Mouse (Mus musculus) midbrain, embryonic 15.5 days (tissue): ENCODE data around the gene Rnf141. TPM values are rescaled to one million over a fixed set of nuclear protein-coding genes. Genes with fewer than 3 reads are reported as not detected.

ENCODE experiments used
- ATAC-seq: fragments of 200-750 bp; cut with Nextera tagmentation; replicated peaks from 2 replicates; pipeline ENCODE4 v1.8.0; 2017; ENCODE audit warnings: moderate TSS enrichment
- H3K27ac ChIP-seq: fragments of 300-500 bp; sonication (generic); 2 replicates; pipeline ENCODE4 v1.5.1; 2015; ENCODE audit warnings: mild to moderate bottlenecking, inconsistent platforms
- H3K27me3 ChIP-seq: fragments of 300-500 bp; sonication (generic); replicated peaks from 2 replicates; pipeline ENCODE4 v1.6.1; 2015; ENCODE audit warnings: inconsistent platforms
- H3K36me3 ChIP-seq: fragments of 300-500 bp; sonication (generic); replicated peaks from 2 replicates; pipeline ENCODE4 v1.6.1; 2015; ENCODE audit warnings: inconsistent platforms
- H3K4me1 ChIP-seq: fragments of 300-500 bp; sonication (generic); 2 replicates; pipeline ENCODE4 v1.6.1; 2015; ENCODE audit warnings: inconsistent platforms
- H3K4me2 ChIP-seq: fragments of 300-500 bp; sonication (generic); 2 replicates; pipeline ENCODE4 v1.6.1; 2015; ENCODE audit warnings: inconsistent platforms, mild to moderate bottlenecking, moderate library complexity
- H3K4me3 ChIP-seq: fragments of 300-500 bp; sonication (generic); 2 replicates; pipeline ENCODE4 v1.5.1; 2015; ENCODE audit warnings: mild to moderate bottlenecking, inconsistent platforms
- H3K9ac ChIP-seq: fragments of 300-500 bp; sonication (generic); 2 replicates; pipeline ENCODE4 v1.6.1; 2015; ENCODE audit warnings: mild to moderate bottlenecking, inconsistent platforms
- H3K9me3 ChIP-seq: fragments of 300-500 bp; sonication (generic); 2 replicates; pipeline ENCODE4 v1.6.1; 2016; ENCODE audit warnings: inconsistent platforms
- WGBS: fragments of 180-500 bp; shearing (Covaris S2); methylation state at CpG from one replicate; pipeline ENCODE4 v1.1.7; 2015; ENCODE audit warnings: mixed read lengths; 5-methylcytosine and 5-hydroxymethylcytosine counted together
- polyA plus RNA-seq: library from polyadenylated mRNA; unstranded; fragments of >200 nt; fragmentation: Nextera tagmentation; extraction: Ambion mirVana; gene quantifications from 2 replicates; pipeline ENCODE4 v1.2.1, GENCODE M21; 2015

The Rnf141 gene
- polyA plus RNA-seq, 1 experiment from 2014 or later, result 30.7 TPM

- 69% methylated on average over 3 of the region's 3 CpGs for WGBS
- Histone ChIP-seq H3K4me1 (no peaks in the 10 kb centered on the region), H3K36me3 (no peaks in the 10 kb centered on the region), H3K4me2 (no peak overlapping the region), H3K27me3 (no peaks in the 10 kb centered on the region), H3K4me3 (no peak overlapping the region), H3K9me3 (no peaks in the 10 kb centered on the region), H3K27ac (no peak overlapping the region), H3K9ac (no peak overlapping the region)
- ATAC-seq, result no peak
These were observed 35.3 kb downstream of the Rnf141 start for GRCm38 (mm10) chr7:110808962-110809361.

- Histone ChIP-seq H3K4me3 (no peak overlapping the region), H3K4me1 (no peaks in the 10 kb centered on the region), H3K36me3 (no peaks in the 10 kb centered on the region), H3K9ac (no peak overlapping the region), H3K4me2 (no peak overlapping the region), H3K9me3 (no peaks in the 10 kb centered on the region), H3K27me3 (no peaks in the 10 kb centered on the region), H3K27ac (no peak overlapping the region)
- WGBS, result 88% methylated on average over 13 of the region's 13 CpGs
- no peak for ATAC-seq
These were observed 36.7 kb downstream of the Rnf141 start for GRCm38 (mm10) chr7:110807460-110808030.

GRCm38 (mm10) chr7:110804266-110804665 is 40.0 kb downstream of the Rnf141 start:
- ATAC-seq, result no peak
- H3K27me3 ChIP-seq, result no peaks in the 10 kb centered on the region
- H3K27ac ChIP-seq, result no peak overlapping the region
- H3K9me3 ChIP-seq, result no peaks in the 10 kb centered on the region
- H3K4me1 ChIP-seq, result no peaks in the 10 kb centered on the region
- H3K36me3 ChIP-seq, result no peaks in the 10 kb centered on the region
- WGBS, result 73% methylated on average over 3 of the region's 3 CpGs
- no peak overlapping the region for H3K9ac ChIP-seq
- no peak overlapping the region for H3K4me2 ChIP-seq
- H3K4me3 ChIP-seq, result no peak overlapping the region

GRCm38 (mm10) chr7:110803131-110803530 is 41.1 kb downstream of the Rnf141 start:
- H3K4me2 ChIP-seq, result no peak overlapping the region
- H3K9ac ChIP-seq, result no peak overlapping the region
- ATAC-seq, result no peak
- WGBS, result 93% methylated on average over 10 of the region's 10 CpGs
- H3K4me1 ChIP-seq, result no peaks in the 10 kb centered on the region
- no peak overlapping the region for H3K27ac ChIP-seq
- no peaks in the 10 kb centered on the region for H3K27me3 ChIP-seq
- no peaks in the 10 kb centered on the region for H3K36me3 ChIP-seq
- H3K9me3 ChIP-seq, result no peaks in the 10 kb centered on the region
- H3K4me3 ChIP-seq, result no peak overlapping the region

- Histone ChIP-seq H3K9me3 (no peaks in the 10 kb centered on the region), H3K36me3 (no peaks in the 10 kb centered on the region), H3K9ac (no peak overlapping the region), H3K4me1 (no peaks in the 10 kb centered on the region), H3K27me3 (no peaks in the 10 kb centered on the region), H3K4me3 (no peak overlapping the region), H3K27ac (no peak overlapping the region), H3K4me2 (no peak overlapping the region)
- 3% methylated on average over 4 of the region's 4 CpGs for WGBS
- peak; percentile 69; the same call in 1 of the 2 replicates for ATAC-seq
These were observed 43.2 kb downstream of the Rnf141 start for GRCm38 (mm10) chr7:110801028-110801427.

GRCm38 (mm10) chr7:110797722-110798409 is 46.4 kb downstream of the Rnf141 start:
- H3K4me2 ChIP-seq, result no peak overlapping the region
- no peaks in the 10 kb centered on the region for H3K27me3 ChIP-seq
- H3K4me3 ChIP-seq, result no peak overlapping the region
- no peak overlapping the region for H3K9ac ChIP-seq
- no peak for ATAC-seq
- no peaks in the 10 kb centered on the region for H3K36me3 ChIP-seq
- no peaks in the 10 kb centered on the region for H3K4me1 ChIP-seq
- WGBS, result 87% methylated on average over 11 of the region's 11 CpGs
- no peak overlapping the region for H3K27ac ChIP-seq
- H3K9me3 ChIP-seq, result no peaks in the 10 kb centered on the region

- H3K4me1 ChIP-seq, result no peaks in the 10 kb centered on the region
- WGBS, result 72% methylated on average over 12 of the region's 12 CpGs
- ATAC-seq, result no peak
These were observed 47.7 kb downstream of the Rnf141 start for GRCm38 (mm10) chr7:110796367-110797051.

GRCm38 (mm10) chr7:110794722-110795121 is 49.5 kb downstream of the Rnf141 start:
- no peak for ATAC-seq
- Histone ChIP-seq H3K27me3 (no peaks in the 10 kb centered on the region; the same call in 1 of the 2 replicates), H3K4me1 (no peaks in the 10 kb centered on the region), H3K27ac (no peak overlapping the region), H3K4me3 (no peak overlapping the region), H3K4me2 (no peak overlapping the region), H3K9me3 (no peaks in the 10 kb centered on the region), H3K36me3 (no peaks in the 10 kb centered on the region), H3K9ac (no peak overlapping the region)
- 82% methylated on average over 4 of the region's 4 CpGs for WGBS

More at GRCm38 (mm10) chr7:110796367-110797051, 47.7 kb downstream of the Rnf141 start:
- Histone ChIP-seq H3K4me2 (no peak overlapping the region), H3K4me3 (no peak overlapping the region), H3K27ac (no peak overlapping the region), H3K27me3 (no peaks in the 10 kb centered on the region; the same call in 1 of the 2 replicates), H3K36me3 (no peaks in the 10 kb centered on the region), H3K9me3 (no peaks in the 10 kb centered on the region), H3K9ac (no peak overlapping the region)

- Histone ChIP-seq H3K27ac (no peak overlapping the region), H3K9me3 (no peaks in the 10 kb centered on the region), H3K4me1 (no peaks in the 10 kb centered on the region), H3K36me3 (no peaks in the 10 kb centered on the region), H3K4me2 (no peak overlapping the region), H3K9ac (no peak overlapping the region), H3K4me3 (no peak overlapping the region), H3K27me3 (no peaks in the 10 kb centered on the region; the same call in 1 of the 2 replicates)
- 87% methylated on average over 2 of the region's 2 CpGs for WGBS
- no peak for ATAC-seq
These were observed 51.4 kb downstream of the Rnf141 start for GRCm38 (mm10) chr7:110792834-110793233.

- 93% methylated on average over 5 of the region's 5 CpGs for WGBS
- no peak for ATAC-seq
- H3K27me3 ChIP-seq, result no peaks in the 10 kb centered on the region; the same call in 1 of the 2 replicates
- H3K36me3 ChIP-seq, result no peaks in the 10 kb centered on the region
- no peaks in the 10 kb centered on the region for H3K4me1 ChIP-seq
- H3K9me3 ChIP-seq, result no peaks in the 10 kb centered on the region
- no peak overlapping the region for H3K4me2 ChIP-seq
- no peak overlapping the region for H3K27ac ChIP-seq
- H3K9ac ChIP-seq, result no peak overlapping the region
- H3K4me3 ChIP-seq, result no peak overlapping the region
These were observed 52.1 kb downstream of the Rnf141 start for GRCm38 (mm10) chr7:110792201-110792600.

GRCm38 (mm10) chr7:110790878-110791277 is 53.4 kb downstream of the Rnf141 start:
- 91% methylated on average over 8 of the region's 8 CpGs for WGBS
- Histone ChIP-seq H3K36me3 (no peaks in the 10 kb centered on the region), H3K9ac (no peak overlapping the region), H3K27me3 (no peaks in the 10 kb centered on the region; the same call in 1 of the 2 replicates), H3K4me3 (no peak overlapping the region), H3K4me2 (no peak overlapping the region), H3K9me3 (no peaks in the 10 kb centered on the region), H3K4me1 (no peaks in the 10 kb centered on the region), H3K27ac (no peak overlapping the region)
- no peak for ATAC-seq

GRCm38 (mm10) chr7:110787310-110787709 is 56.9 kb downstream of the Rnf141 start:
- H3K4me2 ChIP-seq, result no peak overlapping the region
- no peak overlapping the region for H3K9ac ChIP-seq
- H3K27ac ChIP-seq, result no peak overlapping the region
- H3K27me3 ChIP-seq, result no peaks in the 10 kb centered on the region; the same call in 1 of the 2 replicates
- WGBS, result 70% methylated on average over 6 of the region's 6 CpGs
- H3K4me1 ChIP-seq, result no peaks in the 10 kb centered on the region
- H3K9me3 ChIP-seq, result no peaks in the 10 kb centered on the region
- no peaks in the 10 kb centered on the region for H3K36me3 ChIP-seq
- ATAC-seq, result no peak
- no peak overlapping the region for H3K4me3 ChIP-seq
